Mouse (Mus musculus): ENCODE measurements around the gene Acbd3. TPM values are rescaled to one million over a fixed set of nuclear protein-coding genes. Genes with fewer than 3 reads are reported as not detected.
A peak's percentile ranks its signal among the peaks of the same experiment; 100 is the strongest.

The Acbd3 gene
- polyA plus RNA-seq, 1 experiment from 2014 or later: 28.0 TPM

GRCm38 (mm10) chr1:180754376-180754775 is 28.5 kb downstream of the Acbd3 start:
- no peaks in the 10 kb centered on the region for H3K9me3 ChIP-seq (ENCODE audit: control insufficient read depth, low read length)
- H3K27me3 ChIP-seq (ENCODE audit: control insufficient read depth, insufficient read depth, low read length): no peaks in the 10 kb centered on the region
- no peak overlapping the region for H3K4me2 ChIP-seq (replicated peaks; ENCODE audit: low read depth, low read length)
- 64% methylated on average over 8 of the region's 8 CpGs for WGBS
- no peak for ATAC-seq (ENCODE audit: low FRiP score, low TSS enrichment)
- no peak overlapping the region for H3K4me3 ChIP-seq (ENCODE audit: low read length)
- H3K4me1 ChIP-seq (ENCODE audit: control insufficient read depth, insufficient read depth, low read length): no peaks in the 10 kb centered on the region
- peaks cover 39% of the 10 kb centered on the region for H3K36me3 ChIP-seq (ENCODE audit: control insufficient read depth, insufficient read depth, low read length)
- no peak overlapping the region for H3K9ac ChIP-seq (ENCODE audit: low read depth, low read length)
- no peak overlapping the region for H3K27ac ChIP-seq (ENCODE audit: low read depth, low read length)

- no peak for ATAC-seq (ENCODE audit: low FRiP score, low TSS enrichment)
These were observed 30.9 kb downstream of the Acbd3 start for GRCm38 (mm10) chr1:180756711-180757110.

GRCm38 (mm10) chr1:180757252-180757955 is 31.6 kb downstream of the Acbd3 start:
- Histone ChIP-seq H3K4me1 (ENCODE audit: control insufficient read depth, insufficient read depth, low read length) (no peaks in the 10 kb centered on the region), H3K36me3 (ENCODE audit: control insufficient read depth, insufficient read depth, low read length) (peaks cover 23% of the 10 kb centered on the region), H3K4me2 (replicated peaks; ENCODE audit: low read depth, low read length) (no peak overlapping the region), H3K27me3 (ENCODE audit: control insufficient read depth, insufficient read depth, low read length) (no peaks in the 10 kb centered on the region), H3K4me3 (ENCODE audit: low read length) (no peak overlapping the region), H3K9me3 (ENCODE audit: control insufficient read depth, low read length) (no peaks in the 10 kb centered on the region), H3K27ac (ENCODE audit: low read depth, low read length) (no peak overlapping the region), H3K9ac (ENCODE audit: low read depth, low read length) (no peak overlapping the region)
- no peak; the same call in 1 of the 2 replicates for ATAC-seq (ENCODE audit: low FRiP score, low TSS enrichment)
- WGBS: 85% methylated on average over 3 of the region's 3 CpGs

More at GRCm38 (mm10) chr1:180756711-180757110, 30.9 kb downstream of the Acbd3 start:
- no peaks in the 10 kb centered on the region for H3K9me3 ChIP-seq (ENCODE audit: control insufficient read depth, low read length)
- no peak overlapping the region for H3K4me2 ChIP-seq (replicated peaks; ENCODE audit: low read depth, low read length)
- H3K36me3 ChIP-seq (ENCODE audit: control insufficient read depth, insufficient read depth, low read length): peaks cover 30% of the 10 kb centered on the region
- no peaks in the 10 kb centered on the region for H3K27me3 ChIP-seq (ENCODE audit: control insufficient read depth, insufficient read depth, low read length)
- WGBS: 90% methylated on average over 2 of the region's 2 CpGs
- H3K4me1 ChIP-seq (ENCODE audit: control insufficient read depth, insufficient read depth, low read length): no peaks in the 10 kb centered on the region
- no peak overlapping the region for H3K4me3 ChIP-seq (ENCODE audit: low read length)
- no peak overlapping the region for H3K9ac ChIP-seq (ENCODE audit: low read depth, low read length)
- no peak overlapping the region for H3K27ac ChIP-seq (ENCODE audit: low read depth, low read length)

GRCm38 (mm10) chr1:180757956-180758520 is 32.2 kb downstream of the Acbd3 start:
- WGBS: 86% methylated on average over 7 of the region's 7 CpGs
- no peak; the same call in 1 of the 2 replicates for ATAC-seq (ENCODE audit: low FRiP score, low TSS enrichment)
- H3K4me2 ChIP-seq (replicated peaks; ENCODE audit: low read depth, low read length): no peak overlapping the region
- H3K9ac ChIP-seq (ENCODE audit: low read depth, low read length): no peak overlapping the region
- no peaks in the 10 kb centered on the region for H3K27me3 ChIP-seq (ENCODE audit: control insufficient read depth, insufficient read depth, low read length)
- no peaks in the 10 kb centered on the region; the same call in 1 of the 2 replicates for H3K4me1 ChIP-seq (ENCODE audit: control insufficient read depth, insufficient read depth, low read length)
- no peak overlapping the region for H3K4me3 ChIP-seq (ENCODE audit: low read length)
- H3K27ac ChIP-seq (ENCODE audit: low read depth, low read length): no peak overlapping the region
- H3K9me3 ChIP-seq (ENCODE audit: control insufficient read depth, low read length): no peaks in the 10 kb centered on the region
- peaks cover 17% of the 10 kb centered on the region for H3K36me3 ChIP-seq (ENCODE audit: control insufficient read depth, insufficient read depth, low read length)

- no peaks in the 10 kb centered on the region for H3K9me3 ChIP-seq (ENCODE audit: control insufficient read depth, low read length)
- no peak for ATAC-seq (ENCODE audit: low FRiP score, low TSS enrichment)
- no peaks in the 10 kb centered on the region for H3K36me3 ChIP-seq (ENCODE audit: control insufficient read depth, insufficient read depth, low read length)
- H3K9ac ChIP-seq (ENCODE audit: low read depth, low read length): no peak overlapping the region
- no peaks in the 10 kb centered on the region; the same call in 1 of the 2 replicates for H3K4me1 ChIP-seq (ENCODE audit: control insufficient read depth, insufficient read depth, low read length)
- no peak overlapping the region for H3K27ac ChIP-seq (ENCODE audit: low read depth, low read length)
- no peak overlapping the region for H3K4me2 ChIP-seq (replicated peaks; ENCODE audit: low read depth, low read length)
- WGBS: 71% methylated on average over 11 of the region's 11 CpGs
- H3K27me3 ChIP-seq (ENCODE audit: control insufficient read depth, insufficient read depth, low read length): no peaks in the 10 kb centered on the region
- no peak overlapping the region for H3K4me3 ChIP-seq (ENCODE audit: low read length)
These were observed 36.3 kb downstream of the Acbd3 start for GRCm38 (mm10) chr1:180762180-180762579.

- Histone ChIP-seq H3K4me2 (replicated peaks; ENCODE audit: low read depth, low read length) (no peak overlapping the region), H3K27ac (ENCODE audit: low read depth, low read length) (no peak overlapping the region), H3K4me3 (ENCODE audit: low read length) (no peak overlapping the region), H3K4me1 (ENCODE audit: control insufficient read depth, insufficient read depth, low read length) (no peaks in the 10 kb centered on the region; the same call in 1 of the 2 replicates), H3K36me3 (ENCODE audit: control insufficient read depth, insufficient read depth, low read length) (no peaks in the 10 kb centered on the region), H3K27me3 (ENCODE audit: control insufficient read depth, insufficient read depth, low read length) (no peaks in the 10 kb centered on the region), H3K9me3 (ENCODE audit: control insufficient read depth, low read length) (no peaks in the 10 kb centered on the region), H3K9ac (ENCODE audit: low read depth, low read length) (no peak overlapping the region)
- ATAC-seq (ENCODE audit: low FRiP score, low TSS enrichment): no peak
- WGBS: 80% methylated on average over 8 of the region's 8 CpGs
These were observed 36.8 kb downstream of the Acbd3 start for GRCm38 (mm10) chr1:180762679-180763078.

- WGBS: 4% methylated on average over 14 of the region's 14 CpGs
- H3K9ac ChIP-seq (ENCODE audit: low read depth, low read length): peak overlapping the region; percentile 57; the same call in 1 of the 2 replicates
- ATAC-seq (ENCODE audit: low FRiP score, low TSS enrichment): peak; percentile 28; the same call in 1 of the 2 replicates
- H3K4me3 ChIP-seq (ENCODE audit: low read length): peak overlapping the region; percentile 41
- H3K4me2 ChIP-seq (replicated peaks; ENCODE audit: low read depth, low read length): peak overlapping the region; percentile 87
- H3K9me3 ChIP-seq (ENCODE audit: control insufficient read depth, low read length): no peaks in the 10 kb centered on the region
- H3K27me3 ChIP-seq (ENCODE audit: control insufficient read depth, insufficient read depth, low read length): no peaks in the 10 kb centered on the region
- peaks cover 3% of the 10 kb centered on the region for H3K4me1 ChIP-seq (ENCODE audit: control insufficient read depth, insufficient read depth, low read length)
- H3K36me3 ChIP-seq (ENCODE audit: control insufficient read depth, insufficient read depth, low read length): no peaks in the 10 kb centered on the region
- H3K27ac ChIP-seq (ENCODE audit: low read depth, low read length): no peak overlapping the region
These were observed 37.5 kb downstream of the Acbd3 start for GRCm38 (mm10) chr1:180763307-180763706.

- ATAC-seq (ENCODE audit: low FRiP score, low TSS enrichment): peak; percentile 71; the same call in 1 of the 2 replicates
- 2% methylated on average over 11 of the region's 11 CpGs for WGBS
- Histone ChIP-seq H3K9me3 (ENCODE audit: control insufficient read depth, low read length) (no peaks in the 10 kb centered on the region), H3K27me3 (ENCODE audit: control insufficient read depth, insufficient read depth, low read length) (no peaks in the 10 kb centered on the region), H3K36me3 (ENCODE audit: control insufficient read depth, insufficient read depth, low read length) (no peaks in the 10 kb centered on the region), H3K9ac (ENCODE audit: low read depth, low read length) (peak overlapping the region; percentile 57), H3K27ac (ENCODE audit: low read depth, low read length) (no peak overlapping the region), H3K4me2 (replicated peaks; ENCODE audit: low read depth, low read length) (peak overlapping the region; percentile 87), H3K4me3 (ENCODE audit: low read length) (peak overlapping the region; percentile 41), H3K4me1 (ENCODE audit: control insufficient read depth, insufficient read depth, low read length) (peaks cover 6% of the 10 kb centered on the region)
These were observed 38.0 kb downstream of the Acbd3 start for GRCm38 (mm10) chr1:180763828-180764227.

GRCm38 (mm10) chr1:180765393-180765792 is 39.5 kb downstream of the Acbd3 start:
- no peaks in the 10 kb centered on the region for H3K9me3 ChIP-seq (ENCODE audit: control insufficient read depth, low read length)
- no peak overlapping the region for H3K4me2 ChIP-seq (replicated peaks; ENCODE audit: low read depth, low read length)
- H3K4me1 ChIP-seq (ENCODE audit: control insufficient read depth, insufficient read depth, low read length): peaks cover 6% of the 10 kb centered on the region
- H3K9ac ChIP-seq (ENCODE audit: low read depth, low read length): no peak overlapping the region
- H3K27me3 ChIP-seq (ENCODE audit: control insufficient read depth, insufficient read depth, low read length): no peaks in the 10 kb centered on the region
- 85% methylated on average over 5 of the region's 5 CpGs for WGBS
- H3K27ac ChIP-seq (ENCODE audit: low read depth, low read length): no peak overlapping the region
- no peak for ATAC-seq (ENCODE audit: low FRiP score, low TSS enrichment)
- no peaks in the 10 kb centered on the region for H3K36me3 ChIP-seq (ENCODE audit: control insufficient read depth, insufficient read depth, low read length)
- no peak overlapping the region for H3K4me3 ChIP-seq (ENCODE audit: low read length)

Data from kidney, embryonic 14.5 days (tissue).